Mouse (Mus musculus) limb, embryonic 15.5 days (tissue): Measurements from ENCODE around the gene Rbm19. TPM values are rescaled to one million over a fixed set of nuclear protein-coding genes. Genes with fewer than 3 reads are reported as not detected.
A peak's percentile ranks its signal among the peaks of the same experiment; 100 is the strongest.

Experiments used
- ATAC-seq: fragments of 200-750 bp; cut with Nextera tagmentation; 2 replicates; pipeline ENCODE4 v1.8.0; 2017; ENCODE audit warnings: low read depth, moderate TSS enrichment; ENCODE audit not compliant: insufficient number of reproducible peaks, low FRiP score, low TSS enrichment
- H3K27ac ChIP-seq: fragments of 300-500 bp; sonication (generic); 2 replicates; pipeline ENCODE4 v1.5.1; 2015; ENCODE audit warnings: moderate library complexity, mild to moderate bottlenecking, inconsistent platforms
- H3K27me3 ChIP-seq: fragments of 300-500 bp; sonication (generic); 2 replicates; pipeline ENCODE4 v1.6.1; 2015; ENCODE audit warnings: inconsistent platforms
- H3K36me3 ChIP-seq: fragments of 300-500 bp; sonication (generic); 2 replicates; pipeline ENCODE4 v1.6.1; 2015; ENCODE audit warnings: inconsistent platforms
- H3K4me1 ChIP-seq: fragments of 300-500 bp; sonication (generic); 2 replicates; pipeline ENCODE4 v1.6.1; 2015; ENCODE audit warnings: inconsistent platforms
- H3K4me2 ChIP-seq: fragments of 300-500 bp; sonication (generic); 2 replicates; pipeline ENCODE4 v1.6.1; 2015; ENCODE audit warnings: mild to moderate bottlenecking, inconsistent platforms
- H3K4me3 ChIP-seq: fragments of 300-500 bp; sonication (generic); 2 replicates; pipeline ENCODE4 v1.5.1; 2015; ENCODE audit warnings: mild to moderate bottlenecking, inconsistent platforms
- H3K9ac ChIP-seq: fragments of 300-500 bp; sonication (generic); 2 replicates; pipeline ENCODE4 v1.6.1; 2015; ENCODE audit warnings: inconsistent platforms
- H3K9me3 ChIP-seq: fragments of 300-500 bp; sonication (generic); 2 replicates; pipeline ENCODE4 v1.6.1; 2016; ENCODE audit warnings: inconsistent platforms
- WGBS: fragments of 180-500 bp; shearing (Covaris S2); methylation state at CpG from one replicate; pipeline ENCODE4 v1.1.7; 2015; 5-methylcytosine and 5-hydroxymethylcytosine counted together
- polyA plus RNA-seq: library from polyadenylated mRNA; unstranded; fragments of >200 nt; fragmentation: Nextera tagmentation; extraction: Ambion mirVana; gene quantifications from 2 replicates; pipeline ENCODE4 v1.2.1, GENCODE M21; 2015

Gene Rbm19
- polyA plus RNA-seq, 1 experiment from 2014 or later: 22.2 TPM

- H3K4me2 ChIP-seq: no peak overlapping the region
- no peak overlapping the region for H3K27ac ChIP-seq
- ATAC-seq: no peak
- no peaks in the 10 kb centered on the region for H3K9me3 ChIP-seq
- no peaks in the 10 kb centered on the region for H3K27me3 ChIP-seq
- peaks cover 62% of the 10 kb centered on the region for H3K36me3 ChIP-seq
- no peak overlapping the region for H3K9ac ChIP-seq
- no peaks in the 10 kb centered on the region for H3K4me1 ChIP-seq
- 80% methylated on average over 3 of the region's 3 CpGs for WGBS
- no peak overlapping the region for H3K4me3 ChIP-seq
Measured at GRCm38 (mm10) chr5:120135823-120136222, 19.6 kb downstream of the Rbm19 start.

DNA sequence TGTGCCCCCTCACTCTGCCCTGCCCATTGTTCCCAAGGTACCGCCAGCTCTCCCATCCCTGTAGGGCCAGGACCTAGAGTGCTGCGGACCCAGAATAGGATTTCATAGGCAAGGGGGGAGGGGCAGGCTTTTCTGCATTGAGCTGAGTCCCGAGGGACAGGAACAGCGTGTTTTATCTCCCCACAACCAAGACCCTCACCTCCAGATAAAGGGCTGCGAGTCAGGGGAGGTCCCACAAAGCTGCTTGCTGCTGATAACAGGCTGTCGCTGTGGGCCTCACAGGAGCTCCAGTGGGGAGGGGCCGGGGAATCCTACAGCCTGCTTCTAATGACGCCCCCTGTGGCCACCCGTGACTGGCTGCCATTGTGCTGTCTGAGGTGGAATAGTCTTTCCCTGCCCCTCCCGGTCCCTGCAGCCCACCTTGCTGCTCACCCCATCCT lies 20.0 kb downstream of the Rbm19 start:
- Histone ChIP-seq H3K4me1 (no peaks in the 10 kb centered on the region), H3K36me3 (peaks cover 62% of the 10 kb centered on the region), H3K4me3 (no peak overlapping the region), H3K27me3 (no peaks in the 10 kb centered on the region), H3K9ac (no peak overlapping the region), H3K9me3 (no peaks in the 10 kb centered on the region), H3K27ac (no peak overlapping the region), H3K4me2 (no peak overlapping the region)
- ATAC-seq: no peak
- 52% methylated on average over 10 of the region's 10 CpGs for WGBS

DNA sequence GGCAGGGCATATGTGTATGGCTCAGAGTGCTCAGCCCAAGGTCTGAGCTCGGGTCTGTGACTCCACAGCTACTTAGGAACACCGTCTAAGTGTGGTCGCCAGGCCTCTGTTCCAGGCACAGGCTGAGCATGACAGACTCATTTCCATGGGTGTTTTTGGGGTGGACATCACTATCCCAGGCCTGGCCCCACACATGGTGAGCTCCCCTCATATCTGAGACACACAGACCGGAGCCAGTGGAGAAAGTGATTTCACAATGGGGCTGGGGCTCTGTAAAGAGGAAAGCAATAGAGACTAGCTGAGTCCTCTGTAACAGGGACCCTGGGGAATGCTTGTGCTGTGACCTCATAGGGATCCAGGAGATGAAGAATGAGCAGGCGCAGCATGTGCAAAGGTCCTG lies 20.8 kb downstream of the Rbm19 start:
- Histone ChIP-seq H3K27ac (no peak overlapping the region), H3K4me3 (no peak overlapping the region), H3K9ac (no peak overlapping the region), H3K9me3 (no peaks in the 10 kb centered on the region), H3K36me3 (peaks cover 62% of the 10 kb centered on the region), H3K27me3 (no peaks in the 10 kb centered on the region), H3K4me2 (no peak overlapping the region), H3K4me1 (no peaks in the 10 kb centered on the region)
- WGBS: 90% methylated on average over 5 of the region's 5 CpGs
- no peak for ATAC-seq

DNA sequence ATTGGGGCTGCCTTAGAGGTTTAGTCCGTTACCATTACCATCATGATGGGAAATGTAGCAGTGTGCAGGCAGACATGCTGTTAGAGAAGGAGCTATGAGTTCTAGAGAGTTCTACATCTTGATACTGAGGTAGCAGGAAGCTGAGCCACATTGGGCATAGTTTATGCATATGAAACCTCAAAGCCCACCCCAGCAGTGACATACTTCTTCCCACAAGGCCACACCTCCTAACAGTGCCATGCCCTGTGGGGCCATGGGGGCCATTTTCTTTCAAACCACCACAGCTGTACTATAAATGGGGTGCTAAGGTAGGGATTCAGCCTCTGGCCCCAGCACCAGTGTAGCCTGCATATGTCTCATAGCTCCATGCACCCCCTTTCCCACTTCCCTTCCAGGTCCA lies 21.6 kb downstream of the Rbm19 start:
- no peak overlapping the region for H3K4me2 ChIP-seq
- no peak overlapping the region for H3K27ac ChIP-seq
- no peaks in the 10 kb centered on the region for H3K9me3 ChIP-seq
- H3K9ac ChIP-seq: no peak overlapping the region
- WGBS: 84% methylated on average over 1 of the region's 1 CpGs
- no peaks in the 10 kb centered on the region for H3K4me1 ChIP-seq
- H3K27me3 ChIP-seq: no peaks in the 10 kb centered on the region
- no peak for ATAC-seq
- H3K36me3 ChIP-seq: peaks cover 62% of the 10 kb centered on the region
- no peak overlapping the region for H3K4me3 ChIP-seq

GRCm38 (mm10) chr5:120138406-120138805 lies 22.1 kb downstream of the Rbm19 start:
- WGBS: 85% methylated on average over 3 of the region's 3 CpGs
- no peaks in the 10 kb centered on the region for H3K9me3 ChIP-seq
- ATAC-seq: no peak
- H3K27ac ChIP-seq: no peak overlapping the region
- H3K4me2 ChIP-seq: no peak overlapping the region
- H3K36me3 ChIP-seq: peaks cover 62% of the 10 kb centered on the region
- H3K9ac ChIP-seq: no peak overlapping the region
- no peaks in the 10 kb centered on the region for H3K27me3 ChIP-seq
- H3K4me3 ChIP-seq: no peak overlapping the region
- no peaks in the 10 kb centered on the region for H3K4me1 ChIP-seq

- ATAC-seq: 0 out of 2 replicates have a peak, but pooled peaks have one; percentile 17
- whole genome bisulfite sequencing: 60% methylated on average over 8 of the region's 8 CpGs
- Histone ChIP-seq H3K9me3 (no peaks in the 10 kb centered on the region), H3K4me2 (no peak overlapping the region), H3K9ac (no peak overlapping the region), H3K4me3 (no peak overlapping the region), H3K36me3 (peaks cover 67% of the 10 kb centered on the region), H3K27ac (no peak overlapping the region), H3K27me3 (no peaks in the 10 kb centered on the region), H3K4me1 (no peaks in the 10 kb centered on the region)
Measured at GRCm38 (mm10) chr5:120139224-120139623, 23.0 kb downstream of the Rbm19 start.

GRCm38 (mm10) chr5:120143941-120144340 lies 27.7 kb downstream of the Rbm19 start:
- no peak overlapping the region for H3K4me3 ChIP-seq
- H3K4me1 ChIP-seq: peaks cover 8% of the 10 kb centered on the region; the same call in 1 of the 2 replicates
- H3K36me3 ChIP-seq: peaks cover 74% of the 10 kb centered on the region
- no peak overlapping the region for H3K27ac ChIP-seq
- no peak overlapping the region for H3K4me2 ChIP-seq
- no peak overlapping the region for H3K9ac ChIP-seq
- ATAC-seq: no peak
- no peaks in the 10 kb centered on the region for H3K27me3 ChIP-seq
- no peaks in the 10 kb centered on the region for H3K9me3 ChIP-seq
- 58% methylated on average over 7 of the region's 7 CpGs for WGBS

GRCm38 (mm10) chr5:120145371-120146050 lies 29.2 kb downstream of the Rbm19 start:
- no peak overlapping the region for H3K4me3 ChIP-seq
- peaks cover 8% of the 10 kb centered on the region; the same call in 1 of the 2 replicates for H3K4me1 ChIP-seq
- no peaks in the 10 kb centered on the region for H3K9me3 ChIP-seq
- no peak overlapping the region for H3K4me2 ChIP-seq
- H3K27me3 ChIP-seq: no peaks in the 10 kb centered on the region
- ATAC-seq: no peak
- peaks cover 75% of the 10 kb centered on the region for H3K36me3 ChIP-seq
- no peak overlapping the region for H3K9ac ChIP-seq
- WGBS: 87% methylated on average over 19 of the region's 19 CpGs
- H3K27ac ChIP-seq: no peak overlapping the region

DNA sequence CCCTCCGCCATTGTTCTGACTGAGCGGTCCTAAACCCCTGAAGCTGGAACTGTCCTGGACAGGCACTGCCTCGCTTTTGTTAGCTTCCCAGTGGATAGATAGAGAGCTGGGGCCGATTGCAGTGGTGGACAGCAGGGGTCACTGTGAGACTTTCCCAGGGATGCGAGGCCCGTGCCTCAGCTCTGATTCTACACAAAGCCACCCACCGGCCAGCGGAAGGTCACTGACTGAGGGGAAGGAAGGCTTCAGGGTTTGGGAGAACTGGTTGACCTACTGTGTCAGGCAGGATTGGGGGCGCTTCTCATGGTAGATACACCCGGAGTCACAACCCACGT lies 29.8 kb downstream of the Rbm19 start:
- ATAC-seq: no peak
- Histone ChIP-seq H3K9ac (no peak overlapping the region), H3K36me3 (peaks cover 71% of the 10 kb centered on the region), H3K9me3 (no peaks in the 10 kb centered on the region), H3K27ac (no peak overlapping the region), H3K27me3 (no peaks in the 10 kb centered on the region), H3K4me3 (no peak overlapping the region), H3K4me1 (peaks cover 8% of the 10 kb centered on the region; the same call in 1 of the 2 replicates), H3K4me2 (no peak overlapping the region)
- 62% methylated on average over 11 of the region's 11 CpGs for WGBS

GRCm38 (mm10) chr5:120146909-120147308 lies 30.6 kb downstream of the Rbm19 start:
- no peaks in the 10 kb centered on the region for H3K27me3 ChIP-seq
- H3K9ac ChIP-seq: no peak overlapping the region
- no peaks in the 10 kb centered on the region for H3K9me3 ChIP-seq
- H3K4me3 ChIP-seq: no peak overlapping the region
- H3K27ac ChIP-seq: no peak overlapping the region
- H3K4me2 ChIP-seq: no peak overlapping the region
- 60% methylated on average over 3 of the region's 3 CpGs for WGBS
- no peak for ATAC-seq
- peaks cover 8% of the 10 kb centered on the region; the same call in 1 of the 2 replicates for H3K4me1 ChIP-seq
- H3K36me3 ChIP-seq: peaks cover 68% of the 10 kb centered on the region

GRCm38 (mm10) chr5:120148246-120148645 lies 32.0 kb downstream of the Rbm19 start:
- H3K27me3 ChIP-seq: no peaks in the 10 kb centered on the region
- H3K9ac ChIP-seq: no peak overlapping the region
- peaks cover 8% of the 10 kb centered on the region; the same call in 1 of the 2 replicates for H3K4me1 ChIP-seq
- 83% methylated on average over 9 of the region's 9 CpGs for WGBS
- no peak overlapping the region for H3K4me2 ChIP-seq
- H3K36me3 ChIP-seq: peaks cover 55% of the 10 kb centered on the region
- no peak overlapping the region for H3K4me3 ChIP-seq
- no peak overlapping the region for H3K27ac ChIP-seq
- no peak for ATAC-seq
- no peaks in the 10 kb centered on the region for H3K9me3 ChIP-seq

DNA sequence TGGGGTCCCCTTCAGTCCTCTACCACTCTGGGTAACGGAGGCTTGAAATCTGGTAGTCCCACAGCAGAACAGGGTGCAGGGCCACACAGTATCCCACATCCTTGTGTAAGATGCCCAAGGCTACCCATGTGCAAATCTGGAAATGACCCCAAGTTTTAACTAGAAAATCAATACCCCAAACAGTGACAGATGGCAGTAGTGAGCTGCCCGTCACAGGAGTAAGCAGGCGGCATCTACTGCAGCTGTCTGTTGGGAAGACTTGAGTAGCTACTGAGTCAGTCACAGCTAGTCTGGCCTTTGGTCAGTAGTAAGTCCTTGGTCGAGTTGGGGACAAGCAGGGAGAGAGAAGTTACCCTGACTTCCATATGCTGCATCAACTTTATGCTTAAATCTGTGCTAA lies 34.9 kb downstream of the Rbm19 start:
- Histone ChIP-seq H3K9me3 (no peaks in the 10 kb centered on the region), H3K27me3 (no peaks in the 10 kb centered on the region), H3K27ac (no peak overlapping the region), H3K4me1 (peaks cover 11% of the 10 kb centered on the region; the same call in 1 of the 2 replicates), H3K4me2 (no peak overlapping the region), H3K9ac (no peak overlapping the region), H3K4me3 (no peak overlapping the region), H3K36me3 (peaks cover 38% of the 10 kb centered on the region)
- WGBS: 82% methylated on average over 4 of the region's 4 CpGs
- no peak for ATAC-seq

GRCm38 (mm10) chr5:120153140-120153539 lies 36.9 kb downstream of the Rbm19 start:
- no peak for ATAC-seq
- Histone ChIP-seq H3K27me3 (no peaks in the 10 kb centered on the region), H3K4me2 (no peak overlapping the region), H3K4me3 (no peak overlapping the region), H3K4me1 (peaks cover 3% of the 10 kb centered on the region; the same call in 1 of the 2 replicates), H3K9me3 (no peaks in the 10 kb centered on the region), H3K36me3 (peaks cover 24% of the 10 kb centered on the region), H3K27ac (no peak overlapping the region), H3K9ac (no peak overlapping the region)
- WGBS: 86% methylated on average over 3 of the region's 3 CpGs
